Mouse (Mus musculus): ENCODE results near the gene Abhd11.

DNA sequence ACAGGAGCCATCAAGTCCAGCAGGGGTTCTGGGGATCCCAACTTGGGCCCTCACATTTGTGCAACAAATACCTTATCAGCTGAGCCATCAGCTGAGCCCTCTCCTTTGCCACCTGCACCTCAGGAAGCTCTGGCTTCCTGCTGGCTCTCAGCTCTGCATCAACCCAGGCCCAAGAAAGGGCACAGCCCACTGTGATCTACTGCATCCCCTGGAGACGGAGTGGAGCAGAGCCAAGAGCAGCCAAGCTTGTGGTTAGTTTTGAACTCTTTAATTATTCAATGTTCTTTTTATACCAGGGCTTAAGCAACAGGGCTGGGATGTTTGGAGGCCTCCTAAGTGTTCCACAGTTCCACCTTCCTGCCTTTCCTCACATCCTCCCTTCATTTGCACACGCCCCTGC lies 48.5 kb upstream of the Abhd11 start:
- TF ChIP-seq CTCF (IDR thresholded peaks at IDR 0.05; ENCODE audit: control insufficient read depth, insufficient read depth, insufficient read length) = no peak
- no peak for TF ChIP-seq MAX (IDR thresholded peaks at IDR 0.05)
- TF ChIP-seq USF1 (IDR thresholded peaks at IDR 0.05; ENCODE audit: low read depth) = no peak
